Mouse (Mus musculus): Measurements from ENCODE around the gene Tsc22d2.
"Not testable (repeated sequence)": the region's sequence is repeated elsewhere in the genome, so short reads cannot be mapped to it uniquely, and the experiment has no call there.

Gene Tsc22d2

DNA sequence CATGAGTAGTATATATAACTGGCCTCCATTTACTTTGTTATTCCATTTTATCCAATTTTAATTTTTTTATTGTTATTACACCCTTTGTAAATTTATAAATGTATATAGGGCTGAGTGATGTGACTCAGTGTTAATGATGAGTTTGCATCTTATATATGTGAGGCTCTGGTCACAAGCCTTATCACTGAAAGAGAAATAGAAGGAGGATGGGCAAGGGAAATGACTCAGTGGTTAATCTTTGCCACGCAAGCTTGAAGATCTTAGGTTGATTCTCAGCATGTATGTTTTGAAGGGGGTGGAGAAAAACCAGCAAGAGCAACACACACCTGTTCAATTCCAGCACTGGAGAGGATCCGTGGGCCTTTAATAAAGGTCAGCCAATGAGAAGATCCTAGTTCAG lies 19.9 kb downstream of the Tsc22d2 start:
- no peak for DNase-seq

DNA sequence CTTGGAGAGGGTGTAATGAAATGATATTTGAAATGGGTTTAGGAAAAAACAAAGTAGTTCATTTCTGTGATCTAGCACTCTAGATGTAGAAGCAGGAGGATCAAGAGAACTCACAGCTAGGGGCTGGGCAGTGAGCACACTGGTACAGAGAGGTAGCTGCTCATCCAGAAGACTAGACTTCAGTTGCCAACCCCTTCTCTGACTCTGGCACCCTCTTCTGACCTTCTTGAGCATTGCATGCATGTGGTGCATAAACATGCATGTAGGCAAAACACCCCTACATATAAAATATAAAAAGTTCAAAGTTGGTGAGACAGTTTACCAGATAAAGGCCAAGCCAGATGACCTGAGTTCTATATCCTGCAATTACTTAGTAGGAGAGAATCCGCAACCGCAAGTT lies 33.7 kb downstream of the Tsc22d2 start:
- DNase-seq: no peak

DNA sequence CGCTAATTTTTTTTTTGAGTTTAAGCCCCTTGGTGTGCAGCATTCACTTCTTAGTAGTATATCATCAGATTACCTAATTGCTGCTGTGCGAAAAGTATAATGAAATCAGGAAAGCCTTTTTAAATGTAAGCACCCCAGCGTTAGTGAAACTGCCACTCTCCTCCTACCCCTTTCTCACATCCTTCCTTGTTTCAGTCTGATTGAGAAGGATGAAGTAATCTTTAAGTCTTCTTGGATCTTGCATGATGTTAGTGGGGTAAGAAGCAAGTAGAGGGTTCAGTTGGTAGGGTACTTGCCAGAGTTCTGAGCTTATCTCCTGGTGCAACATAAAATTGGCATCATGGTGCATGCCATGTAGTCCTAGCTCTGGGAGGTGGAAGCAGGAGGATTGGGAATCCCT lies 35.0 kb downstream of the Tsc22d2 start:
- no peak for DNase-seq

DNA sequence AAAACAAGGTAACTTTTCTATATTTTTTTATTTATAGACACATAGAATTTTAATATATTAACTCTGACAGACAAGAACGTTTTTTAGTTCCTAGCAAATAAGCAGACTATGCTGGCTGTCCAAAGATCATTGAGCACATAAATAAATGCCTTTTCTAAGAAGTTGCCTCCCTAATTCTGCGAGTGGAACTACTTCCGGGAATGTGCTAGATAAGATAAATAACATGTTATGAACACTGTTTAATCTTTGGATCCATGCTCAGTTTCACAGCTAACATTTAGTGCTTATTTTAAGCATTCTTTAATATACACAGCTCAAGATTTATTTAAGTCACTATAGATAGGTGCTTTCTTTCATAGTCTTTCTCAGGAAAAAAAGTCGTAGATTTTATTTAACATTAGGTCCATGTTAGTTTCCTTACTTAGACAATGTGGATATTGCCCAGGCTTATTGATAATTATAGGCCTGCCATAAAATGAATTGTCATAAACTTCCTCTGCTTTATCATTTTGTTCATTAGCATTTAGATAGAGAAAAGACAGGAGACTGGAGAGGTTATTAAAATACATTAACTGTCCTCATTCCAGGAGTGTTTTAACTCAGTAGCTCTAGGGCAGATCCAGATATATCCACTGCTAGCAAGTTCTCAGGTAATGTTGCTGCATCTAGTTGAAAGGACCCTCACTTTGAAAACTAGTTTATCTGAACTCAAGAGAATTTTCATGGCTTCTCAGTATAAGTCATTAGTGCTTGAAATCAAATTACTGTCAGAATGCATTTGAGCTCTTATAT lies 40.1 kb downstream of the Tsc22d2 start:
- DNase-seq: no peak

DNA sequence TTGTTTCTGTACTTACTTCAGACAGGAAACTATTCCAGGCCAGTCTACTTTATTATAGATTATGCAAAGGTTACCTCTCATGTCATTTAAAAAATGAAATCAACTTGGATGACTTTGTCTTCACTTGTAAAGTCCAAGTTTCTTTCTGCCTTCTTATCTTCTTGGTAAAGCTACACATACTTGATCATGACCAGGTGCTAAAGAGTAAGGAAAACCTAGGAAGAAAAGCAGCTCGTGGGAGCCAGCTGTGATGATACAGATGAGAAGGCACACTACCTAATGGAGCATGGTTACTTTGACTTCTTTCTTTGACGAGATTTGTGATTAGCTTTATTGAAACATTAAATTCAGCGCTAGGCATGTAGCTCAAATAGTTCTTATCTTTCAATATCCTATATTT lies 40.7 kb downstream of the Tsc22d2 start:
- DNase-seq: no peak

DNA sequence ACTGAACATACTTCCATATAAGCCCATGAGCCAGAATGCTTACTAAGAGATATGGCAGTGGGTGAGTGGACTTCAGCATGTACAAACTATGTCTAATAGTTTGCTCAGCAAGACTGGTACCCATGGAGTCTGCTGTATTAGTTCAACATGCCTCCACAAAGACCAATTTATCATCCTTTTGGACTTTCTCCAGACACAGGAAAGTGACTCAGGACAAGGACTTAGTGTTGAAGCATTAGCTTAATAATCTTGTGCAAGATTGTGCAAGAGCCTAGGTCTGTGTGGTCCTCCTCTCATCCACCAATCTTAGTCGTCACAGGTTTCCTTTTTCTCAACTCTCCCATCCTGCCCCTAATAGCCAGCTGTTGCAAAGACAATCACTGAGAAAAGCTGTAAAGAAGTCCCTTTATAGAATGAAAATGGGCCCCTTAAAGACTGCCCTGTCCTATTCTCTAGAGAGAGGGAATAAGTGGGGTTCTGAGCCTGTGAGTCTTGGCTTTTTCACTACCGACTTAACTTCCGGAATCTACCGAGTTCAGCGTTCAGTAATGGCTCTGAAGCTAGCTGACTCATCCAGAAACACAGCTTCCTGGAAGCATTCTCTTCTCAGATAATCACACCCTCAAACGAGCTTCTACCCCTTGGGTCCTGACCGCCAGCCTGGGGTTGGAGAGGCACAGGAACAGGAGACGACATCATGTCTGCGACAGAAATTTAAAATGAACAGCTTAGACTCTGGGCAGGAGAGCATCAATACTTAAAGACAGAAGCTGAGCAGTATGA lies 55.3 kb downstream of the Tsc22d2 start:
- no peak for DNase-seq

DNA sequence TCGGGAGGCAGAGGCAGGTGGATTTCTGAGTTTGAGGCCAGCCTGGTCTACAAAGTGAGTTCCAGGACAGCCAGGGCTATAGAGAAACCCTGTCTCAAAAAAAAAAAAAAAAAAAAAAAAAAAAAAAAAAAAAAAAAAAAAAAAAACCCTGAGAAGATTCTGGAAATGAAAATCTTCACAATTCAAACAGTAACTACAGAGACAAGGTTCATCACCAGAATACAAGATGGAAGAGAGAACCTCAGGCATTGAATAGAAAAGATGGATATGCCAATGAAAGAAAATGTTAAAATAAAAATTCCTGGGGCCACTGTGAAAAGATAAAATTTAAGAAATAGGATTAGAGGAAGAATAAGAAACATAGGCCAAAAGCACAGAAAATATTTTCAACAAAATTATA lies 60.8 kb downstream of the Tsc22d2 start:
- not testable (repeated sequence) for DNase-seq

DNA sequence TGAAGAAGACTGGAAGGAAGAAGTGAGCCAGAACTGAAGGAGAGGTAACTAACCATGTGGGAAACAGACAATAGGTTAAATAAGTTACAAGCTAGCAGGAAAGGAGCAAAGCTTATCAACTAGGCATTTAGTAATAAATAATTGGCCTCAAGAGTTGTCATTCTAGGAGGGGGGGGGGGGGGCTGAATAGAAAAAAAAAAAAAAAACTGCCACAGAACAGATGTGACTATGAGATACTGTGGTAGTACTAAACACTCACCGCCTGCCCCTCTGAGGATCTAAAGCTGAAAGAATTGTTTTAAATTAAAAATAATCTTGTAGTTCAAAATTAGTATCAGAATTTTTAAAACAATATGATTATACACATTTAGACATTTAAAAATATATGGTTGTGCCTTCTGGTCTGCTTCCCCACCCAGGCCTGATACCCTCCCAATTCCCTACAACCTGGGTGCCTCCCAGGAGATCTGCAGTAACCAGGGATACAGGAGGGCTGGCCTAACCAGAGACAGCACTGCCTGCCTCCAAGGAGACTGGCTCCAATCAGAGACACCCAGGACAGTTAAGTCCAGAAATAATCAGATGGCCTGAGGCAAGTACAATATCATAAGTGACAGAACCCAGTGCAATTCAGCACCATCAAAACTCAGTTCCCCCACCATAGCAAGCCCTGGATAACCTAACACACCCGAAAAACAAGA lies 64.4 kb downstream of the Tsc22d2 start:
- DNase-seq: no peak

DNA sequence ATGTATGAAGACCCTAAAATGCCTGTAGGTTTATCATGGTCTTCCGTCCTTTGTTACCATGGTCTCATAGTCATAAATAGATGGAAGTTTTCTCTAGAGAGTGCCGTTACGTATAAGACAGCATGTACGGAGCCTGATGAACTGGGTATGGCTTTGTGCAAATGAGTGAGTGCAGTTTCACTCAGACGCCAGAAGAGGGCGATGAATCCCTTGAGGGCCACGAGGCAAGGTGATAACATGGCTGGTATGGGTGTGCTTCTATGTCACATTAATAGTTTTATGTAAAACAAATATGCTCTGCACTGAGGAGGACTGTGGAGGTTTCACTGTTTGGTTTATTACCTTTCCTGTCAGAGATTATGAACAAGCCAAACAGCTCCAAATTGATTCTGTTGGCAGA lies 71.4 kb downstream of the Tsc22d2 start:
- no peak for DNase-seq

DNA sequence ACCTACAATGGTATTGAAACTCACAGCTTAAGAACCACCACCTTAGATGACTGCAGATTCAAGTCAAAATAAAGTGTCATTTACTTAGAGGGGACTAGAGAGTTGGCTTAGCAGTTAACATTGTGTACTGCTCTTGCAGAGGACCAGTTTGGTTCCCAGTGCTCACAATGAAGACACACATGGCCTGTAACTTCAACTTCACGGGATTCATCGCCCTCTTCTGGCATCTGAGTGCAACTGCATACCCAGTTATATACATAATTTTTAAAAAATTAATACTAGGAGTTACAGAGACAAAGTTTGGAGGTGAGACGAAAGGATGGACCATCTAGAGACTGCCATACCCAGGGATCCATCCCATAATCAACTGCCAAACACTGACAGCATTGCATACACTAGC lies 72.6 kb downstream of the Tsc22d2 start:
- DNase-seq: no peak

DNA sequence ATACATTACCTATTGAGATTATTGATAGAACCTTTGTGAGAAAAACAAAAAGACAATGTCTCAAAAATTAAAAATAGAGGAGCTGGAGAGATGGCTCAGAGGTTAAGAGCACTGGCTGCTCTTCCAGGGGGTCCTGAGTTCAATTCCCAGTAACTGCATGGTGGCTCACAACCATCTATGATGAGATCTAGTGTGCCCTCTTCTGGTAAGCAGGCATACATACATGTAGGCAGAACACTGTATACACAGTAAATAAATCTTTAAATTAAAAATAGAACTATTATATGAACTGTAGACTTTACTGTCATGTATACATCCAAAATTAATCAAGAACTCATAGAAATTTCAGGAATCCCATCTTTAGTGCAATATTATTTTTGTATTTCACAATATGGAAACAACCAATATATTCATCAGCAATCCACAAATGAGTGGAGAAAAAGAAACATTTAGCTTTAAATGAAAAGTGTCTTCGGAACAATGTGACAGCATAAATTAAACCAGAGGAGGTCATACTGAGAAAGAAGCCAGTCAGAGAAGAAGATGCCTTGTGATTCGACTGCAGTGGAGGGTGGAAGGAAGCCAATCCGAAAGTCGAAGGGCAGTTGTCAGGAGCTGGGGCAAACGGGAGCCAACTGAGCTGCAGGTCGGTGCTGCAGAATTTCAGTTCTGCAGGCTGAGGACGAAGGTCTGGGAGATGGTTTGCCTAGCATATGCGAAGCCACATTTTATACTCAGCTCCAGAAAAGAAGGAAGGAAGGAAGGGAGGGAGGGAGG lies 73.7 kb downstream of the Tsc22d2 start:
- DNase-seq: no peak

DNA sequence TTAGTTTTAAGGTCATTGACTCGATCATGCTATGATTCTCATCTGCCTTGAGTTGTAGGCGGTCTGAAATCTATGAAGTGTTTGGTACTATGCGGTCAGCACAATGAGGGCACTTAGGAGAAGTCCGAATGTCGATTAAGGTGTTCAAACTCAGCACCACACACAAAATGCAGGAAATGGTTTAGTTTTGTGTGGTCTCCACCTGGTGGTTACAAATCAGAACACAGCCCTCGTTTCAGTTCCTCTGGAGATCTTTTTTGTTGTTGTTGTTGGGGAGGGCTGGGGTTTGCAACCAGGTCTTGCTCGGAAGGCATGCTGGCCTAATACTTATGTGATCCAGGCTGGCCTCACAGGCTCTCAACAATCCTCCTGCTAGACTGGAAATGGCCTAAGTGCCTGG lies 76.3 kb downstream of the Tsc22d2 start:
- peak; percentile 13 for DNase-seq

DNA sequence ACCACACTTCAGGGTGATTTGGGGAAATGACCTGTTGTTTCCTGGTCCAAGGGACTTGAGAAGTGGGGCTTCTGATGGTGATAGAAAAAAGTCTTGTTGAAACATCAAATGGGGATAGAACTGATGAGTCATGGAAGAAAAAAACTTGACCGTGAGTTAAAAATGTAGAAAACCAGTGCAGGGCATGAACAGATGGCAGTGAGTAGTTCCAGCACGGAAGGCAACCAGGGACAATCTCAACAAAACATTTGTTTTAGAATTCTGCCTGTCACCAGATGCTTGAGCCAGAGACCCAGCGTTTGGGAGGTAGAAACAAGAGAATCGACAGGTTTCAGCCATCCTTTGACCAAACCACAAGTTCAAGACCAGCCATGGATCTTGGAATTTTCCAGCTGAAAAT lies 79.1 kb downstream of the Tsc22d2 start:
- DNase-seq: no peak

DNA sequence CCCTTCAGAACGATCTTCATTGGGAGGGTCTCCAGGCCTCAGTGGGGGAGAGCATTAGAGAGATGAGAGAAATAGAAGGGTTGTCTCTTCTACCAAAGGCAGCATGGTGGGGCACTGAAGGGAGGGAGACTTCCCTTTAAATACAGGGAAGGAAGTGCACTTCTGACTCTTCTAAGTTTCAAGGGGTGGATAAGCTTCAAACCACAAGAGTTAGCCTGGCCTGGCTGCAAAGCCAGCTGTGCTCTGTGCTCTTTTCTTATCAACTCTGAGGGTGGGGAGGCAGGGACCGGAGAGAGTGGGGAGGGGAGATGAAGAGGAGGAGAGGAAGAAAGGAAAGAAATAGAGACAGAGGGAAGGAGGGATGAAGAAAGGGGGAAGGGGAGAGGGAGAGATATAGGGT lies 87.4 kb downstream of the Tsc22d2 start:
- no peak for DNase-seq

DNA sequence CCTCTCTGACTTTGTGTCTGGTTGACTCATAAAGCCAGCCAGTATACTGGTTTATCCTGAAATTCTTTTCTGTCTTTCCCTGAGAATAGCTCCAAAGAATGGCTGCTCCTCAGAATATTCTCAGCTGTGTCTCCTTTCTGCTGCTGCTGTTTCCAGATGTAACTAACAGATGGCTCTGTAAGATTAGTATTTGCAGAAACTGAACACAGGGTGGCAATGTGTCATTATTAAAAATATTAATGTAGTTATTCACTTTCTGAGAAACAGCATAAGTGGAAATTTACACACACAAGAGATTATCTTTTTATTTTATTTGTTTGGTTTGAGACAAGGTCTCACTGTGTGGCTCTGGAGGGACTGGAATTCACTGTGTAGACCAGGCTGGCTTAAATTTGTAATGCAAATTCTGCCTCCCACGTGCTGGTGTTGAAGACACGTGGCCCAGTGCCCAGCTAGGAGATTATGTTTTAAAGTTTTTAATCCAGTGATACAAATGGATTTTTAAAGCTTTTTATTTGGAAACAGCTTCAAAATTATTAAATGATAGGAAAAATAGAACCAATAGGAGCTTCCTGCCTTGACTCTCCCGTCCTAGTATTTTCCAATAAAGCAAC lies 89.3 kb downstream of the Tsc22d2 start:
- no peak for DNase-seq

DNA sequence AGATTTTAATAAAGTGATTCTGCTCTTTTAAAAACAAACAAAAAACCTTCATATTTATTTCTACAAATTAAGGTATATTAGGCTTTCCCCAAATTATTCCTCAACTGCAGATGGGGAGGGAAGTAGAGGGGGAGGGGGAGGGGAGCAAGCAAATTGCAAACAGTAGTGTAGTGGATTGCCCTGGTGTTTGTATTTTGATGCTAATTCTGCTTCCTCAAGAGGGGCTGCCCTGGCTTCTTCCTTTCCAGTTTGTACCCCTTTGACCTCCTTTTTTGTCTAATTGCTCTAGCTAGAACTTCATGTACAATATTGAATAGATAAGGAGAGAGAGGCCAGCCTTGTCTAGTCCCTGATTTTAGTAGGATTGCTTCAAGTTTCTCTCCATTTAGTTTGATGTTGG lies 90.2 kb downstream of the Tsc22d2 start:
- no peak for DNase-seq

DNA sequence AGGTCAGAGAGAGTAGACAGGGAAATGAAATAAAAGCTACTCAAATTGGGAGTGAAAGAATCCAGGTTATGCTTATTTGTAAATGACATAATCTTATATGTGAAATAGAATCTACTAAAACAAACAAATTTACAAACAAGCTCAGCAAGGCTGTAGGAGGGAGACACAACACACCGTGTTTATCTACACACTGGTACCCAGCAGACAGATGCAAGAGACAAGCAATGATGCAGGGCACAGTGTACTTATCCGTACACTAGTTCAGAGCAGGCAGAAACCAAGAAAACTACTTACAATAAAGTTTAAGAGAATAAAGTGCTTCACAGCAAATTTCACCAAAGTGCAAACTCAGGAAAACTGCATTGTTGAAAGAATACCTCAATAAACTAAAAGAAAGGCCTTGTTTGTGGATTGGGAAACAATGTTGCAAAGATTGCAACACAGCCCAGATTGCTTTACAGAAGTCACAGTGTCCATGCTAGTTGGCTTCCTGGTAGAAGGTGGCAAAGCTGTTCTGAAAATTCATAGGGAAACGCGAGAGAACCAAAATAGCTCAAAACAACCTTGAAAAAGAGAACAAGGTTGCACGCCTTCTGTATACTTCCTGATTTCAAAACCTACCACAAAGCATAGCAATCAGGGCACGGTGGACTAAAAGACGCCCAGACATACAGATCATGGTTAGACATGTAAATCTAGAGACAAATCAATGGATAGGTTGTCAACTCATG lies 93.7 kb downstream of the Tsc22d2 start:
- no peak for DNase-seq

DNA sequence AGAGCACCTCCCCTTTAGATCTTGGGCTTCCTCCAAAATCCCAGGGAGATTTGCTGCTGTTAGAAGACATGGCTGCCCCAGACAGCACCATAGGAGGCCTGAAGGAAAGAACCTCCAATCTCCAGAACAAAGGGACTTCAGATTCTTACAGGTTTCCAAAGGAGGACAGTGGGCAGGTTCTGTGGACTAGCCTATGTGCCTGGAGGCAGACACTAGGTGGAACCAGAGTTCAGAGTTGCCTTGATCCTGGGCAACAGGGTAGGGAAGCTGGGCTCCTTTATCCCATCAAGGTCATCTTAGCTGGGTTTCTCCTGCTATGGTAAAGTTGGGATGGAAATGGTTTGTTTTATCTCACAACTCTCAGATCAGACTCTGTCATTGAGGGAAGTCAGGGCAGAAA lies 97.1 kb downstream of the Tsc22d2 start:
- no peak for DNase-seq

DNA sequence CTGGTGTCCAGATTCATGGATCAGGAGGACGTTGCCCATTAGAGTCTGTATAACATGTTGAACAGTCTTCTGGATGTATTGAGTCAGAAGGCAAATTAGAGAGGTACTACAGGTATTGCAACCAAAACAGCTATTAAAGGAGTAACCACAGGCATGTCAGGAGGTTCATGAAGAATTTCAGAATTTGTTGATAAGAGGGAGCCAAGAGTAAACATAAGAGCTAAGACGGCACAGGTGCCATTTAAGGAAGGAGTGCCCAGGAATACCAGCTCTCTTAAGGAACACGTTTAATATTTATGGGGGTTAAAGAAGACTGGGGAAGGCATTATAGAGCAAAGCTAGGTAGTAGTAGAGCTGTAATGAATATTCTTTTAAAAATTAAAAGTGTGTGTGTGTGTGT lies 98.2 kb downstream of the Tsc22d2 start:
- no peak for DNase-seq

DNA sequence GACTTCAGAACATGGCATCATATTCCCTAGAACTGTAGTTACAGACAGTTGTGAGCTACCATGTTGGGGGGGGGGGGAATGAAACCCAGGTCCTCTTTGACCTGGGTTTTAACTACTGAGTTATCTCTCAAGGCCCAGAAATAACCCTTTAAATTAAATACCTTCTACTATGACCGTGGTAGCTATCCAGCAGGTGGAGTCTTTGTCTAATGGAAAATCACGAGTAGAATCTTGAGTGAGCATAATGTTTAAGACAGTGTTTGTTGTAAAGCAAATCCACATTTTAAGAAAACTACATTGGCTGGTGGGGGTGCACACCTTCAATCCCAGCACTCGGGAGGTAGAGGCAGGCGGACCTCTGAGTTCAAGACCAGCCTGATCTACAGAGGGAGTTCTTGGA lies 99.0 kb downstream of the Tsc22d2 start:
- no peak for DNase-seq

DNA sequence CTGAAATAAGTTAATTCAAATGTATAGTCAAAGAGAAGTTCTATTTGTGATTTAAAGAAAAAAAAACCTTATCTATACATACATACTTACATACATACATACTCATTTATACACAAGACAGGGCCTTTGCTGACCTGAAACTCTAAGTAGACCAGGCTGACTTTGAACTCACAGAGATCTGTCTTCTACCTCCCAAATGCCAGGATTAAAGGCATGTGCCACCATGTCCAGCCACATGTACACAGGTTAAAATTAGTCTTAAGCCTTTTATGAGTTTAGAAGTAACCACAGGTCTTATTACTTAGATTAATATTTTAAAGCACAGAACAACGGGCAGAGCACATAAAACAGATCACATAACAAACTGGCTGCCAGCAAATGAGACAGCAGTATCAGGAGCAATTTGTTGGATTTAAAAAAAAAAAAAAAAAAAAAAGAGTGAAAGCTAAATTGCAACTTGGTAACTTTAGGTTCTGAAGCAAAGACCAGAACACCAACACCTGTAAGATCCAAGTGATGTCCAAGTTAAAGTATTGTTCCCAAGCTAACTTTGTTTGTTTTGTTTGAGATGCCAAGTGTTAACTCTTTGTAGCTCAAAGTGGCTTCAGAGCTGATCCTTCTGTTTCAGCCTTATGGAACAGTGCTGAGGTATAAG lies 101.6 kb downstream of the Tsc22d2 start:
- no peak for DNase-seq

All from right cerebral cortex, postnatal 4 days (tissue).